Mouse (Mus musculus): Measurements from ENCODE around the gene Auts2.

GRCm38 (mm10) chr5:132333744-132334143 lies 209.4 kb downstream of the Auts2 start:
- TF ChIP-seq POLR2A (IDR thresholded peaks at IDR 0.05; ENCODE audit: insufficient read depth, low read depth, low read length) (no peak), CTCF (IDR thresholded peaks at IDR 0.05) (no peak), EP300 (IDR thresholded peaks at IDR 0.05; ENCODE audit: insufficient read depth, low read depth, low read length) (no peak)

Data from heart, adult 2 months (tissue).